Mouse (Mus musculus) gastrocnemius, postnatal 10 days (tissue): Measurements from ENCODE around the gene Map3k13. TPM values are rescaled to one million over a fixed set of nuclear protein-coding genes. Genes with fewer than 3 reads are reported as not detected.
A peak's percentile ranks its signal among the peaks of the same experiment; 100 is the strongest.
"Not testable (repeated sequence)": the region's sequence is repeated elsewhere in the genome, so short reads cannot be mapped to it uniquely, and the experiment has no call there.

Experiments used
- DNase-seq: peaks from one replicate; pipeline ENCODE4 v3.0.0; 2021; ENCODE audit warnings: mixed read lengths
- total RNA-seq, 2 experiments: library from RNA; stranded (reverse); gene quantifications; 2 replicates each; pipeline ENCODE4 v1.2.3; 2021

Map3k13 gene
- total RNA-seq, 2 experiments from 2014 or later = 0.38 to 0.52 TPM

DNA sequence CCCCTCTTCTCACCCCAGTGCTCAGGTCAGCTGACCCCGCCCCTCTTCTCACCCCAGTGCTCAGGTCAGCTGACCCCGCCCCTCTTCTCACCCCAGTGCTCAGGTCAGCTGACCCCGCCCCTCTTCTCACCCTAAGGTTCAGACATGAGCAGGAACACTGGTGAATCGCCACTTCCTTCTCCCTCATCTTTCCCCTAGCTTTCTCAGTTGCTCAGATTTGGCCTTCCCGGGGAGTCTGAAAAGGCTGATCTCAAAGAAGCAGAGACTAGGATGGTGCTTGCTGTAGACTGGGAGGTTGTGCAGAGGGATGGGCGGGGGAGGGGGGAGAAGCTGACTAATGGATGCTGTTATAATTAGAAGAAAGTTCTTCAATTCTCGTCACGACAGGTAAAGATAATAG is 114.8 kb downstream of the Map3k13 start:
- not testable (repeated sequence) for DNase-seq

GRCm38 (mm10) chr16:21913347-21913746 is 119.2 kb downstream of the Map3k13 start:
- no peak for DNase-seq

- DNase-seq = no peak
These were observed 122.5 kb downstream of the Map3k13 start for GRCm38 (mm10) chr16:21916681-21917080.

- no peak for DNase-seq
These were observed 134.3 kb downstream of the Map3k13 start for GRCm38 (mm10) chr16:21928471-21928870.

GRCm38 (mm10) chr16:21946761-21947715 is 152.9 kb downstream of the Map3k13 start, which contains the start of gene Tmem41a:
Gene Tmem41a, minus strand, starts transcription at chr16:21947552.
- DNase-seq = peak; percentile 90

- no peak for DNase-seq
These were observed 161.4 kb downstream of the Map3k13 start for GRCm38 (mm10) chr16:21955591-21955990.

GRCm38 (mm10) chr16:21965576-21965975 is 171.4 kb downstream of the Map3k13 start:
- no peak for DNase-seq

DNA sequence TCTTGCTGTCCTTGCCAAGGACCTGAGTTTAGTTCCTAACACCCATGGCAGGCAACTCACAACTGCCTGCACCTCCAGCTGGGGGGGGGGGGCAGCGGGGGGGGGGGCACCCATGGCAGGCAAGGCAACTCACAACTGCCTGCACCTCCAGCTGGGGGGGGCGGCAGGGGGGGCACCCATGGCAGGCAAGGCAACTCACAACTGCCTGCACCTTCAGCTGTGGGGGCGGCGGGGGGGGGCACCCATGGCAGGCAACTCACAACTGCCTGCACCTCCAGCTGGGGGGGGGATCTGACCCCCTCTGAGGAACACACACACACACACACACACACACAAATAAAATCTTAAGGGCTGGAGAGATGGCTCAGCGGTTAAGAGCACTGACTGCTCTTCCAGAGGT is 175.7 kb downstream of the Map3k13 start:
- no peak for DNase-seq

DNA sequence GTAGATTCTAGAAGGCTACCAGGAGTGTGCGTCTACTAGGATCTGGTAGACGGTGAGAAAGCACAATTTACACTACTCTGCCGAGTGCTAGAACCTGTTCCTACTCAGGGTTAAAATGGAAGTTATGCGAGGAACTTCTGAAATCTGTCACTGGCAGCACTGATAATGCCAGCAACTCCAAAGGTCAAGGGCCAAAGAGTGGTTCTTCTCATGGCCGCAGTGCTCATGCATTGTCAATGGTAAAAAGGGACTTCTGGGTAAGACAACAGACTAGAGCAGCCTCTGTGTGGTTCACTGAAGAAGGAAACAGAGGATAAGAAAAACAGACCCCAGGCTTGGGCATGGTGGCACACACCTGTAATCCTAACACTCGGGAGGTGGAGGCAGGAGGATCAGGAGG is 176.4 kb downstream of the Map3k13 start:
- DNase-seq = no peak

- no peak for DNase-seq
These were observed 177.3 kb downstream of the Map3k13 start for GRCm38 (mm10) chr16:21971446-21971845.

GRCm38 (mm10) chr16:21976203-21976602 is 182.1 kb downstream of the Map3k13 start:
- DNase-seq = peak; percentile 16

DNA sequence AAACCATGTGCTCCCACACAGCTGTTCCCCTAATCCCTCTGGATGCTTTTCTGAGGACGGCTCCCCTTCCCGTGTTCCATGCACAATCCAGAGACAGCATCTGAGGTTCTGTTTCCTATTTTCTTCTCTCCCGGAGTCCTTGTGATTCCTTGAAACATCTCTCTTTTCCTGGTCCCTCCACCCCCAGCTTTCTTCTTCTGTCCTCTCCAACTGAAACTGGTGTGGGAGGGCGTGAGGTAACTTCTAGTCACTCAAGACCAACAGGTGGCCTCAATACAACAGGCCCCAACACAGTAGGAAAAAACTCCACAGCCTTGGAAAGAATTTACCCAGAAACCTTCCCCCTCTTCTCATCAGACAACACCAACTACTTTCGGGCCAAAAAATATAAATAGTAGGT is 183.2 kb downstream of the Map3k13 start:
- DNase-seq = no peak

Other genes with a start within 250 kb of the Map3k13 start
- gene 2510009E07Rik, start 99.7 kb upstream of the Map3k13 start, total RNA-seq = 10 to 100 TPM; 27.5 to 34.9 TPM
- 1 to 10 TPM; 3.2 to 3.4 TPM for gene Ehhadh, start 6.5 kb upstream of the Map3k13 start, total RNA-seq
- gene Tmem41a, start 153.2 kb downstream of the Map3k13 start, total RNA-seq = 1 to 10 TPM; 5.8 to 6.7 TPM
- under 1 TPM in 1 of 2 experiments, not detected in 1; 0.09 TPM for gene Liph, start 201.3 kb downstream of the Map3k13 start, total RNA-seq
- gene Senp2, start 215.1 kb downstream of the Map3k13 start, total RNA-seq = 10 to 100 TPM; 21.2 to 22.6 TPM